Mouse (Mus musculus): ENCODE measurements around the gene Fads2.

The Fads2 gene

DNA sequence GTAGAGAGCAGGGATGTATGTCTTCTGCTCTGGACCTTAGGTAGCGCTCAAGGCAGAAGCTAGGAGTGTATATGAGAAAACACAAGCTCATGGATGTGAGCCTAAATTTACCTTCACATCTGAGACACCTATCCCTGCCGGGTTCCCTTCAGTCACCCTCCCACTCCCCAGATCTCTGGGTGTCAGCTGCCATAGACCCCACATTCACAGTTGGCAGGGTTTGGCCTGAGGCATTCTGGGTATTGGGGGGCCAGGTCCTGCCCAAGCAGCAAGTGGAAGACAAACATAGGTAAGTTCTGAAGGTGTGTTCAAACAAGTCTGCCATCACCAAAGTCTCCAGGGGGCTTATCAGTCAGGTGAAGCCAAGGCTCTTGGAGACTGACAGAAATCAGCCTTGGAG is 39.9 kb downstream of the Fads2 start:
- DNase-seq (ENCODE audit: low spot score): no peak

DNA sequence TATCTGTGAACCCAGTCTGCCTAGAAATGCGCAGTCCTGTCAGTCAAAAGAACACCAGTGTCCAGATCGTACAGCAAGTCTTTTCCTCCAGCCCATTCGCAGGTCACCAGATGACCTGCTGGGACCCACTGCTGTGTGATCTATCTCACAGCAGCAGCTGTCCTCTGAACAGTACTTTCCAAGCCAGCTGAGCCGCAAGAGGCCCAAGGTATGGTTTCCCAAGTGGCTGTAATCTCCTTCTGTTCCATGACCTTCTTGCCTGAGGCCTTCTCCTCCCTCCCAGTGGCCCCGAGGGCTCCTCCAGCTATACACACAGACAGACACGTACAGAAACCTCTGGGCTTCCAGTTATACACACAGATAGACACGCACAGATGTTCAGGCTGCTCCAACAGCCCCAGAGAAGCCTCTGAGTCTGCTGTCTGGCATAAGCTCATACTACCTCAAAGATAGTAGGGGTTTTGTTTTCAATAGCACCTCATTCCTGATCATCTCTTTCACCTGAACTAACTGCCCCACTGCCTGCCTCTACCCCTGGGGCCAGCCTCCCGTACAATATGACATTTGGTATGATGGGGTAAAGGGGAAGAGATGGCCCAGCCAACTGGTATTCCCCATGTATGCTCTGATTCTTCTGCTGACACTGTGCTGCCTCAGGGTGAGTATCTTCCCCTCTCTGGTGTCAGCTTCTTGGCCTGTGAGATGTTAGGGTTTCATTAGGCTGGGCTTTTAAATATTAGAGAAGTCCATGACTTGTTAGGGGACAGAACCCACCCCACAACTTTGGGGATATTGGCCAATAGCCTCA is 40.6 kb downstream of the Fads2 start:
- DNase-seq (ENCODE audit: low spot score): peak; percentile 42

DNA sequence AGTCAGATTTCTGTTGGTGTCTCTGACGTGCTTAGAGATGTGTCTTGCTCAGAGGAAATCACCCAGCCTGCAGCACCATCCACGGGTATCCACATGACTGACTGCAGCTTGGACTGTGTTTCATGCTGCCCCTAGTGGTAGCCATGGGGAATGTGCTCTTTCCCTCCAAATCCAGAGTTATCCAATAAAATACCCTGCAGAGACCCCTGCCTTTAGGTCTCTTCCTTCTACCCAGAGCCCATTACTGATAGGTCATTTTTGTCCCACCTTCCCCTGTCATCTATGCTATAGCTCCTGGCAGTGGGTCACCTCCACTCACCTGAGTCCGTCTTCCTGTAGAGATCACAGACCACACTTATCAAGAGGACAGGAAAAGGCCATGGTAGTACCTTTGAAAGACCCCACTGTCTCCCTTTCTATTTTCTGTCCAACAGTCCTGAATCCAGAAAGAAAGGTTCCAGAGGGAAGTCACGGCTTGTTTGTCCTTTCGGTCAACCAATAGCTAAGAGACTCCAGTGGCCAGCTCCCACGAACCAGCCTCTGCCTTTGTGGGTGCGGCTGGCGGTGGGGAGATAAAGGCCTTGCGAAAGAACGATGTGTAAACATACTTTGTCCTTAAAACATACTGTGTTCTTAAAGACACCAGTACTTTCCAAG is 41.5 kb downstream of the Fads2 start:
- peak; percentile 82 for DNase-seq (ENCODE audit: low spot score)

DNA sequence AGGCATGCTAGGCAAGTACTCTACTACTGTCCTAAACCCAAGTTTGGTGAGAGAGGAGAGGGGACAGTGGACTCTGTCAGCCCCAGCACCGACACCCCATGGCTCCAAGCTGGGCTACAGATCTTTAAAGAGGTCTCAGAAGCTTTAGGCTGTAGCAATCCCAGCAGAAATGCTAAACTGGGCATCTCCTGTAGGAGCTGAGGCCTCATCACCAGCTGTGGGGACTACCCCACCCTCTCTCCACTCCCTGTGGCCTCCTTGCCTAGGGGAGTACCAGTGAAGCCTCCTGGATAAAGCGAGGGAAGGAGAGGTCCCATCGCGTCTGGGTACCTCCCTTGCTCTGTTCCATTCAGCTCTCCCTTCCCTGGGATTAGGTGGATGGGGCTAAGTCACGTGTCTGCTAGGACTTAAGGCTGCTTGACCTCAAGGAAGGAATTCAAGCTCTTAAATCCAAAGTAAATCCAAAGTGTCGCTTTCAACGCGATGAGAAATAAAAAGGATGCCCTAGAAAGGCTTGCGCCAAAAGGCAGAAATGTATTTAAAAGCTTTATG is 42.6 kb downstream of the Fads2 start:
- no peak for DNase-seq (ENCODE audit: low spot score)

DNA sequence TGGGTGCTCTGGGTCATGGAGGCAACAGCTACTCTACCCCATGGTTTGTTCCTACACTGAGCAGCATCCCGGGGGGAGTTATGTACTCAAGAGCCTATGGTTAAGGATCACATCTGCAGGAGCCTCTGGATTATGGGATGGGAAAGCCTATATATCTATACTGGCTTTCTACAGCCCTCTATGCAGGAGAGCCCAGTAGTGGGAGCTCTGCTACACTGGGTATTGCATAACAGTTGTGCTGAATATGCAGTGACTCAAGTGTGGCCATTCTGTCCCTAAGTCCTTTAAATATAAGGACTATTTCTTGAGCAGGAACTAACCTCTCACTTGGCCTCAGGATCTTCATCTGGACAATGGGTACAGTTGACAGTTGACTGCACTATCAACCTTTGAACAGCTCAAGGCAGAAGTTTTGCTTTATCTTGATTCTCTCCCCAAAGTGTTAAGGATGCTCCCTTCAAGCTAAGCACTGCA is 43.2 kb downstream of the Fads2 start:
- no peak for DNase-seq (ENCODE audit: low spot score)

DNA sequence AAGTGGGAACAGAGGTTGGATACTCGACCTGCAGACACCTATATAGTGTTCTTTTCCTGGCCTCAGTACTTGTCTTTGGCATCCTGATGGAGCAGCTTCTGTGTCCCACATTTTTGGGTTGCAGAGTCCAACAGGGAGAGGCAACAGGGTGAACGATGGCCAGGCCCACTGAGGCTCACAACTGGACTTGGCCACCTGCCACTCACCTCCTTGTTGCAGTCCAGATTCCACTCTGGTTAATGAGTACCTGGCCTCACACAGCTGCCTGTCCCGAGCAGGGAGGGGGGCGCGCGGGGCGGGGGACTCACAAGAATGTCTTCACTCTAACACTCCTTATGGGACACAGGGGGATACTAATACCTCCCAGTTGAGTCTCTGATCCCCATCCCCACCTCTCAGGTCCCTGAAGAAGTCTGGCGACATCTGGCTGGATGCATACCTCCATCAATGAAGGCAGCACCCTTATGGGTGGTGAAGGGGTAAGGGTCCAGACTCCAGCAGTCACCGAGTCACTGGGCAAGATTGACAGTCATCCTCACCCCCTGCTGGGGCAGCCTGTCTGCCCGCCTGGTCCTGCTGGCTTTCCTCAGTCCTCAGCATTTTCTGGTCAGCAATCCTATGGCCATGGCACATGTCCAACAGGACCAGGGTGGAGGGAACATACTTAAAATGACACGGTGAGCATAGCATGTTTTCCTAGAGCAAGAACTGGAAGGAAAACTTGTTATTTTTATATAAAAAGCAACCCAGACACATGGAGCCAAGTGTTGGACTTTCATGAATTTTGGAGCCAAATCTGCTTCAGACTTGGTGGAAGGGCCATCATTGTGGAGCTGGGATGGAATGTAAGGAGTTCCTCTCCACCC is 43.8 kb downstream of the Fads2 start:
- DNase-seq (ENCODE audit: low spot score): peak; percentile 84

DNA sequence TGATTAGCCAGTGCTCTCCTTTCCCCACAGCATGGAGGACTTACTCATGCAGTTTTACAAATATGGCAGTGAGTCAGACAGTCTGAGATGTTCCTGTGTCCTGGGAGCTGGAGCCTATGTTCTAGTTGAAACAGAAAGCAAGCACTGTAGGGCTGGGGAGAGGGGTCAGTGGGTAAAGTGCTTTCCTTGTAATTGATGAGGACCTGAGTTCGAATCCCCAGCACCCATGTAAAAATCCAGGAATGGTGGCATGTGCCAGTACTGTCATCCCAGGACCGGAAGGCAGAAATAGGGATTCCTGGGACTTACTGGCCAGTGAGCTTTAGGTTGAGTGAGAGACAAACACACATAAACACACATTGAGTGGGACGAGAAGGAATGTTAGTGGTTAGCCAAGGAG is 44.9 kb downstream of the Fads2 start:
- no peak for DNase-seq (ENCODE audit: low spot score)

DNA sequence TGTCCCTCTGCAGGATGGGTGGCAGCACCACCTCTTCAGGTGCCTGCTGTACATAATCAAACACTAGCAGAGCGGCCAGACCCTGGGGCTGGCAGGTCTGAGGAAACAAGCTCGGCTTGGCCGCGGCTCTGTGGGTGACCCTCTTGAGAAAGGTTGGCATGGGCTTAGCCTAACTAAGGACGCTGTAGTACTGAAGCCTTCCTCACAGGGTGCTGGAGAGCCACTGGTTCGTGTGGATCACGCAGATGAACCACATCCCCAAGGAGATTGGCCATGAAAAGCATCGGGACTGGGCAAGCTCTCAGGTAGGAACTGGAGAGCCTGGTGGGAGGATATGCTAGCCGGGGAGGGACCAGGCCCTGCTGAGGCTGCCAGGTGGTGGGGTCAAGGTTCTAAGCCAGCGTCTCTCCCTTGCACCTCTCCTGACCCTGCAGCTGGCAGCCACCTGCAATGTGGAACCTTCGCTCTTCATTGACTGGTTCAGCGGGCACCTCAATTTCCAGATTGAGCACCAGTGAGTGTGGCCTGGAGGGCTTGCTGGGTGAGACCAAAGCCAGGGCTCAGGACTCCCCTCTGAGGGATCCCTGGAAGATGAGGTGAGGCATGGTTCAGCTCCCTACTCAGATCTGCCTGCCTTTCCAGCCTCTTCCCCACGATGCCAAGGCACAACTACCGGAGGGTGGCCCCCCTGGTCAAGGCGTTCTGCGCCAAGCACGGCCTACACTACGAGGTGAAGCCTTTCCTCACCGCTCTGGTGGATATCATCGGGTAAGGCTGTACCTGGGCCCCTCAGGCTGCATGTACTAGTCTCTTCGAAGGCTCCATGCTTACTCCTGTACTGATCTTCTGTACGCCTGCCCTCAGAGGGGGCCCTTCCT is 45.5 kb downstream of the Fads2 start:
- DNase-seq (ENCODE audit: low spot score): no peak

DNA sequence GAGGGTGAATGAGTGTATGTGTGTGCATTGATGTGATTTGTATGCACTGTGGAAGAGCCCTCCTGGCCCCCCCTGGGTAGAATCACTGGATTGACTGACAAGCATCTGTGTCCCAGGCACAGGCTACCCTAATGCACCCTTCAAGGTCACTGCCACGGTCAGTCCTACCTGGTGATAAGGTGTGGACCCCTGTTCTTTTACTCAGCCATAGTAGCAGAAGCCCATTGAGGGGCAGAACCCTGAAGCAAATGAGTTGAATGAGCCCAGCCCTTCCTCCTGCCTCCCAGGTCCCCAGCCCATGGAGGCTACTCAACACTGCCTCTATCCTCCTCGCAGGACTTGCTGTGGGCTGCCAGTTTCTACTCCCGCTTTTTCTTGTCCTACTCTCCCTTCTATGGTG is 46.3 kb downstream of the Fads2 start:
- DNase-seq (ENCODE audit: low spot score): no peak

DNA sequence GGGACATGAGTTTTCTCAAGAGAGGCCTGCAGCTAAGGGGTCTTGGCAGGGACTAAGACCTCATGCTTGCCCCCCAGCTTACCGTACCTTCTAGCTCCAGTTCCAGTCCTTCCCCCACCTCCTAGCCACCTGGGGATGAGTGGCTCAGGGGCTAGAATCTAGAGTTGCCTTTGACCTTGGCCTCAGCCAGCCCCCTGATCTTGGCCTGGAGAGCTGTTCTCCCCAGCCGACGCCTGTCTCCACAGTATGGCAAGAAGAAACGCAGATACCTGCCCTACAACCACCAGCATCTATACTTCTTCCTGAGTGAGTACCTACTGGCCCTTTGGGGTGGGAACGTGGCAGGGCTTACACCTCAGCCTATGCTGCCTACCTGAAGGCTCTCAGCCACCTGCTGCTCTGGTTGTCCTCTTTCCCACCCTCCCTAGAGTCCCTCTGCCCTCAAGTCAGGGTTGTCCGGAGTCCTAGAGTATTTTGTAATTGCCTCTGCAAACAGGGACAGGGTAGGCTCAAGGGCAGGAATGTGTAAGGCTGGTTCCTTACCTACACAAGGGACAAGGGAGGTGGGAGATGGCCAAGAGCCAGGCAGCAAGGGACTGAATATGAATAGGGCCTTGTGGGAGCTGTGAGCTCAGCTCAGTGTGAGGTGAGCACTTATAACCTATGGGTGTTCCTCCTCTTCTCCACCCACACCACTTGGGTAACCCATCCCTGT is 47.0 kb downstream of the Fads2 start:
- DNase-seq (ENCODE audit: low spot score): no peak

DNA sequence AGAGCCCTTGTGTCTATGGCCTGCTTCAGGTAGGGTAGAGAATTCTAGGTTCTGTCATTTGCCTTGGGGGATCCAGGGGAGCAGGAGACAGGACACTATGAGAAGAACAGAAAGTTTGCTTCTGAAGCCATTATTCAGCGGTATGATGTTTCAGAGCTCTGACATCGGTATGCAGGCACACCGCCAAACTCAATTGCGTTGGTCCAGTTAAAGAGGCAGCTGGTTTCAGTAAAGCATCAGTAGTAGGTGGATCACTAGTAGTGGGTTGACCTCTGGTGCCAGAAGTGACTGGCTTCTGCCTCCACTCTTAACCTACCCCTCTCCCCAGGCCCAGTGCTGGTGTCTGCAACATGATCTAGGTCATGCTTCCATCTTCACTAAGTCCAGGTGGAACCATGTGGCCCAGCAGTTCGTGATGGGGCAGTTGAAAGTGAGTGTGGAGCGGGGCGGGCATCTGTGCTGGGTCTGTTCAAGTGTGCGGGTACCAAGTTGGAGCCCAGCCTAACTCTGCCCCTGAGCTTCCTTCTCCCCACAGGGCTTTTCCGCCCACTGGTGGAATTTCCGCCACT is 47.8 kb downstream of the Fads2 start:
- DNase-seq (ENCODE audit: low spot score): no peak

DNA sequence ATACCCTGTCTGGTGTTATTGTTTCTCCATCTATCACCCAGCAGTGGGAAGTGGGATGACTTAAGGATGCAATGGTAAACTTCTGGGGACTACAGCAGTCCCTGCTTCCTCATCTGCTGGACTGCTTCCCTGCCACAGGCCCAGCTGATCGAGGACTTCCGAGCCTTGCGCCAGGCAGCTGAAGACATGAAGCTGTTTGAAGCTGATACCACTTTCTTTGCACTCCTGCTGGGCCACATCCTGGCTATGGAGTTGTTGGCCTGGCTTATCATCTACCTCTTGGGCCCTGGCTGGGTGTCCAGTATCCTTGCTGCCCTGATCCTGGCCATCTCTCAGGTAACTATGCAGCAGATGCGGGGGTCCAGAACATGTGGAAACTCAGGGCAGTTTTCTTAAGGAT is 48.8 kb downstream of the Fads2 start:
- no peak for DNase-seq (ENCODE audit: low spot score)

DNA sequence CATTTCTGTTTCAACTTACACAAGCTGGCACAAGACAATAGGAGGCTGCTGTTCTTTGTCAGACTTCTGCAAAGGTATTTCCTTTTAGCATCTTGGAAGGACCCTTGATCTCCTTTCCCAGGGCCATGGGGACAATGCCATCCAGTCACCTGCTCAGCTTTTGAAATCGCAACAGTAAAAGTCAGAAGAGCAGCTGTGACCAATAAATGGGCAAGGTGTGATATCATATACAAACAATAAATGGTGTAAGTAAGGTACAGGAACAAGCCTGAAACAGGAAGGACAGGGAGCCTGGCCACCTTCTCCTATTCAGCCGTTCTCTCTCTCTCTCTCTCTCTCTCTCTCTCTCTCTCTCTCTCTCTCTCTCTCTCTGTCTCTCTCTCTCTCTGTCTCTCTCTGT is 51.1 kb downstream of the Fads2 start:
- no peak for DNase-seq (ENCODE audit: low spot score)

DNA sequence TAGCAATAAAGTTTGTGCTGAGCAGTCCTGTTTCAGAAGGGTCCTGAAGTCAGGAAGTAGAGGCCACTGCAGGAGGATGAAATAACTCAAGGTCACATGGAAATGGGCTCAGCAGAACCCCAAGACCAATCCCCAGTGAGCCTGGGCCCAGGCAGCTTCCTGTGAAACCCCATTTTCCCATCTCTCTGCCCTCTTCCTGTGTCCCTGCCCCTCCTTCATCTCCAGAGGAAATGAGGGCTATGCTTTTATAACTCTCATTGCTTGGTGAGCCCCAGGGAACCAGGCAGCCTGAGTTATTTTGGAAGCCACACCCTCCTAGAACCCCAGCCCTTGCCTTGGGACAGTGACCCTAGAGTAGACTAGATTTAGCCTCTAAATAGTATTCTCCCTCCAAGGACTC is 52.0 kb downstream of the Fads2 start:
- no peak for DNase-seq (ENCODE audit: low spot score)

DNA sequence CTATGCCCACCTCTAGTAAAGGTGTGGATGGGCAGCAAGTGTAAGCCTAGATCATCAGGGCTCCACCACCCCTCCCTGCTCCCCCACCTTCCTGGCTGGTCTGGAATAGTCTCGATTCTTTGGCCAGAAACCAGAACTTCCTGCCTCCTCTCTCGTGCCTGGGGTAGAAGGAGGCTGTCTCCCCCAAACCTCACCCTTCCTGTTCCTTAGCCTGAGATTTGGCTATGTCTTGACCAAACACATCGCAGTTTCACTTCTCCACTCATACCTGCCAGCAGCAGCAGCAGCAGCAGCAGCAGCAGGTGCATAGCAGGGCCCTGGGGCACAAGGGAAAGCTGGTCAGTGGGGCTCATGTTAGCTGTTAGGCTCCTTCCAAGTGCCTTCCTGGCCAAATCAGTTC is 54.6 kb downstream of the Fads2 start:
- DNase-seq (ENCODE audit: low spot score): no peak

DNA sequence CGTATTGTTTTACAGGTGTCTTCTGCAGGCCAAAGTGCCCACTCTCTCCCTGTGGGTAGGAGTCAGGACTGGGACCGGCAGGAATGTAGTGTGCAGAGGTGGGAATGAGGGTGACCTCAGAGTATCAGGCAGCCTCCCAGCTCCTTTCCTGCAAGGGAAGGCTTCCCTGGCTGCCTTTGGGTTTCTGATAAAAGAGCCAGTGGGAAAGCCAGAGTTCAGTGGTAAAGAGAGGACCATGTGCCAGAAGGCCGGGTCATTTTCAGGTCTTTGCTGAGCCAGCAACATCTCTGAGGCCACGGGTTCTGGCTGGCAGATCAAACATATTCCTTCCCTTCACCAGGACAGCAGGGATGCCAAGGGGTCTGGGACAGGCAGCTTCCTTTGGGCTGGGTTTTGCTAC is 55.2 kb downstream of the Fads2 start:
- no peak for DNase-seq (ENCODE audit: low spot score)

DNA sequence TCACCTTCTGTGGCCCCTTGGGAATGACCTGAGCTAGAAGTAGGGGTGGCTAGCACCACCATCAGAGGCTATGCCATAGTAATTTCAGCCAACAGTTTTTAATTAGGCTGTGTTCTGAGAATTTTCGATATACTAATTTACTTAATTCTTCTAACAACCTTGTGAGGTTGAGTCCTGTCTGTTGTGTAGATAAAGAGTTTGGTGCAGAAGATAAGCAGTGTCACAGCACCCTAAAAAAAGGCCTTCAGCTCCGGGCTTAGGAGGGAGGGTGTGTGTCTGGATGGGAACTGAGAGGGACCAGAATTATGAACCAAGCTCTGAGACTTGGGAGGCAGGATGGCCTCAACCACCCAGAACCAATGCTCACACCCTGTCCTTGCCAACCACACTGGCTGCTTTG is 55.8 kb downstream of the Fads2 start:
- no peak for DNase-seq (ENCODE audit: low spot score)

DNA sequence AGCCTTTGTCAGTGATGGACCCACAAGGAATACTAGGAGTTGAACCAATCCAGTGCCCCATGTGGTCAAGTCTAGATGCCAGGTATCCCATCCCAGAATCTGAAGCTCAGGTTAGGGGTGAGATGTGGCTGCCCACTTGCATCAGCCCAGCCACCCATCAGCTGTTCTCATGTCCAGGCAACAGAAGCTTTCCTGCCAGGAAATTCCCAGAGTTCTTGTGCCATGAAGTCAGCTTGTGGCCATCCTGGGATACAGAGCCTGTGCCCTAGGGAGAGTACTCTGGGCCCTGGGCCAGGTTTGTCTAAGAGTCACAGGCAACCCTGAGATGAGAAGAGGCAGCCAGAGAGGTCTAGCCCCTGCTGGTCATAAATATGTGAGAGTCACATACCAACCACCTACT is 57.9 kb downstream of the Fads2 start:
- DNase-seq (ENCODE audit: low spot score): no peak

DNA sequence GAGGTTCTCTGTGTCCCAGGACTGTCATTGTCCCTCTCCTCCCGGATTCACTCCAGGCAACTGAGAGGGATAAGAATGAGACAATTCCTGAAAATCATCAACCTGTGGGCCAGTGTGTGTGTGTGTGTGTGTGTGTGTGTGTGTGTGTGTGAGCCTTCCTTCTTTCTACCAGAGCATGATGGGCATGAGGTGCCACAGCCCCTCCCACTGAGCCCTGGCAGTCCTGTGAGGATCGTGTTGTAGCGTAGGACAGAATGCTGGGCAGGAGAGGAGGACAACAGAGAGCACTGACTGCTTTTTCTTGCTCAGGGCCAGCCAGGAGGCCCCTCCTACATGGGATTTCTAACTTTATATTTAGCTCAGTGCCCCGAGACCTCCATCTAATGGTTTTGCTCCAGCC is 58.7 kb downstream of the Fads2 start:
- no peak for DNase-seq (ENCODE audit: low spot score)

DNA sequence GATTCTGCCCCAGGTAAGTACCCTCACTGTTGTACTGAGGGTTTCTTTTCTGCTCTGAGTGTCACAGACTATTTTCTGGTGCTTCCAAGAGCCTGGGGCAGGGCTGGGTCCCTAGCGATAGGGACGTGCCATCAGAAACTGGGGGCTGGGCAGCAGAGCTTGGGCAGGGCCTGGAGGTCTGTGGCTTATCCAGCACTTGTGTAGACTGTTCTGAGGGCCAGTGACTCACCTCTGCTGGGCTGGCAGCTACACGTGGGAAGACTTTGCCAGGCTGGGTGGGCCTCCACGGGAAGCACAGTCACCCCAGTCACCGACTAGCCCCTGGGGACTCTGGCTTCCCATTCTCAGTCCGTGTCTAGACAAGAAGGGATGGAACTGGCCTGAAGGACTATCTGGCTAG is 59.3 kb downstream of the Fads2 start:
- no peak for DNase-seq (ENCODE audit: low spot score)
